In genomic region chr4:95270389-95270788, GRCm38 (mm10) we compare ENCODE assay signal across 32 mouse cellular contexts.
DNase-seq lines count a peak whose midpoint lies in the region; ATAC-seq and TF ChIP-seq lines count a peak whose summit lies in the region.
"Had no signal": no experiment of that assay in that cellular context is flagged by ENCODE, and none has a peak within 500 bp of the region (broad histone marks: within the 10 kb centered on the region; RNA-seq: fewer than 3 reads in every experiment).

No protein-coding gene starts in this region.

- TF ChIP-seq CTCF in MEL (IDR thresholded peaks at IDR 0.05 in 2 of 3, conservative IDR thresholded peaks at IDR 0.05 in 1 of 3; ENCODE audit: control insufficient read depth in 1 of 3, insufficient read depth in 1 of 3, low read depth in 2 of 3, low read length in 3 of 3, poor library complexity in 1 of 3, severe bottlenecking in 1 of 3), result no peak

- no peak overlapping the region for H3K4me3 ChIP-seq in MEL (ENCODE audit: control insufficient read depth in 1 of 2, insufficient read depth in 1 of 2, low read depth in 2 of 2, low read length in 2 of 2)
- peak overlapping the region; percentile 31 for H3K4me3 ChIP-seq in megakaryocyte, embryonic 14.5 days (replicated peaks)
- H3K4me3 ChIP-seq in forebrain, embryonic 14.5 days (ENCODE audit: low read depth, low read length), result no peak overlapping the region
- H3K4me3 ChIP-seq in midbrain, embryonic 16.5 days (ENCODE audit: low read depth, low read length), result no peak overlapping the region
- H3K4me3 ChIP-seq in kidney, embryonic 14.5 days (ENCODE audit: low read length), result no peak overlapping the region
- H3K4me3 ChIP-seq: embryonic facial prominence, embryonic 13.5 days; forebrain, embryonic 10.5 days; gastrocnemius, adult 2 months; heart, embryonic 13.5 days; left cerebral cortex, adult 2 months; limb, embryonic 13.5 days; lung, embryonic 15.5 days had no signal

- no peak for TF ChIP-seq EP300 in MEL (IDR thresholded peaks at IDR 0.05; ENCODE audit: low read depth in 1 of 2, low read length in 2 of 2)

- H3K27ac ChIP-seq in MEL (ENCODE audit: control insufficient read depth, low read depth, low read length), result no peak overlapping the region
- H3K27ac ChIP-seq in forebrain, embryonic 14.5 days (ENCODE audit: low read depth, low read length), result no peak overlapping the region
- no peak overlapping the region for H3K27ac ChIP-seq in midbrain, embryonic 16.5 days (ENCODE audit: low read length)
- no peak overlapping the region for H3K27ac ChIP-seq in kidney, embryonic 14.5 days (ENCODE audit: low read depth, low read length)
- H3K27ac ChIP-seq: embryonic facial prominence, embryonic 13.5 days; forebrain, embryonic 10.5 days; gastrocnemius, adult 2 months; heart, embryonic 13.5 days; hindbrain, embryonic 14.5 days; left cerebral cortex, adult 2 months; limb, embryonic 13.5 days; lung, embryonic 15.5 days had no signal

- ATAC-seq in granulocyte monocyte progenitor cell, adult 5-6 weeks (replicated peaks; ENCODE audit: poor library complexity, severe bottlenecking), result peak; percentile 88
- ATAC-seq in forebrain, embryonic 14.5 days, result no peak
- ATAC-seq in midbrain, embryonic 16.5 days, result no peak
- ATAC-seq in kidney, embryonic 14.5 days (ENCODE audit: low FRiP score, low TSS enrichment), result no peak
- ATAC-seq: forebrain, embryonic 16.5 days; intestine, embryonic 16.5 days had no signal

- TF ChIP-seq RAD21 in MEL (IDR thresholded peaks at IDR 0.05; ENCODE audit: low read depth, low read length), result no peak

- H3K79me2 ChIP-seq in MEL (ENCODE audit: control insufficient read depth, insufficient read depth, low read length, poor library complexity), result no peaks in the 10 kb centered on the region

- 86% methylated on average over 1 of the region's 1 CpGs for WGBS in forebrain, embryonic 14.5 days
- 75% methylated on average over 1 of the region's 1 CpGs for WGBS in midbrain, embryonic 16.5 days
- WGBS in kidney, embryonic 14.5 days, result 67% methylated on average over 1 of the region's 1 CpGs

- no peak for TF ChIP-seq POLR2A in MEL (IDR thresholded peaks at IDR 0.05; ENCODE audit: control insufficient read depth in 1 of 2, insufficient read depth in 1 of 2, low read depth in 1 of 2, low read length in 2 of 2, poor library complexity in 1 of 2)

- no peak overlapping the region for H3K9ac ChIP-seq in MEL (ENCODE audit: control insufficient read depth, low read depth, low read length, poor library complexity, severe bottlenecking)
- H3K9ac ChIP-seq in forebrain, embryonic 14.5 days (ENCODE audit: low read length), result no peak overlapping the region
- no peak overlapping the region for H3K9ac ChIP-seq in midbrain, embryonic 16.5 days (ENCODE audit: low read depth, low read length)
- H3K9ac ChIP-seq in kidney, embryonic 14.5 days (ENCODE audit: low read depth, low read length), result no peak overlapping the region
- H3K9ac ChIP-seq: embryonic facial prominence, embryonic 13.5 days; heart, embryonic 13.5 days; hindbrain, embryonic 14.5 days; limb, embryonic 13.5 days; lung, embryonic 15.5 days had no signal

- H3K36me3 ChIP-seq in MEL (ENCODE audit: control insufficient read depth in 1 of 2, insufficient read depth in 2 of 2, low read length in 2 of 2), result no peaks in the 10 kb centered on the region
- no peaks in the 10 kb centered on the region for H3K36me3 ChIP-seq in megakaryocyte, embryonic 14.5 days (replicated peaks; ENCODE audit: low read length)
- no peaks in the 10 kb centered on the region for H3K36me3 ChIP-seq in forebrain, embryonic 14.5 days (ENCODE audit: control insufficient read depth, insufficient read depth, low read length)
- no peaks in the 10 kb centered on the region for H3K36me3 ChIP-seq in midbrain, embryonic 16.5 days (ENCODE audit: control insufficient read depth, insufficient read depth, low read length)
- no peaks in the 10 kb centered on the region for H3K36me3 ChIP-seq in kidney, embryonic 14.5 days (ENCODE audit: control insufficient read depth, insufficient read depth, low read length)
- H3K36me3 ChIP-seq: embryonic facial prominence, embryonic 13.5 days; forebrain, embryonic 10.5 days; heart, embryonic 13.5 days; limb, embryonic 13.5 days; lung, embryonic 15.5 days had no signal

- peak; percentile 10 for DNase-seq in CD4-positive, CD25-positive, alpha-beta regulatory T cell, adult 2 months (ENCODE audit: low read depth, low spot score)
- DNase-seq in MEL (ENCODE audit: low read depth, low spot score), result peak; percentile 6
- no peak for DNase-seq in forebrain, embryonic 14.5 days (ENCODE audit: low spot score)
- DNase-seq: adrenal gland, adult 2 months; B cell, adult 2 months; cerebellum, adult 11 months; cerebellum, adult 9-10 months; cerebellum, postnatal 36 days; gastrocnemius, adult 2 months; gastrocnemius, postnatal 36 days; heart, postnatal 10 days; kidney, adult 9 months; kidney, postnatal 14 days; midbrain, embryonic 14.5 days; right cerebral cortex, adult 18-20 months; right cerebral cortex, postnatal 4 days; thymus, adult 2 months; thymus, postnatal 36 days had no signal

- no peaks in the 10 kb centered on the region for H3K9me3 ChIP-seq in MEL (replicated peaks; ENCODE audit: insufficient read depth, low read length)
- H3K9me3 ChIP-seq in megakaryocyte, embryonic 14.5 days, result no peaks in the 10 kb centered on the region
- no peaks in the 10 kb centered on the region for H3K9me3 ChIP-seq in forebrain, embryonic 14.5 days (replicated peaks; ENCODE audit: control insufficient read depth, low read length)
- no peaks in the 10 kb centered on the region for H3K9me3 ChIP-seq in midbrain, embryonic 16.5 days (replicated peaks; ENCODE audit: control insufficient read depth, low read length, poor library complexity, severe bottlenecking)
- H3K9me3 ChIP-seq in kidney, embryonic 14.5 days (ENCODE audit: control insufficient read depth, low read length), result no peaks in the 10 kb centered on the region
- H3K9me3 ChIP-seq: embryonic facial prominence, embryonic 13.5 days; forebrain, embryonic 10.5 days; heart, embryonic 13.5 days; limb, embryonic 13.5 days; lung, embryonic 15.5 days had no signal

- no peaks in the 10 kb centered on the region for H3K27me3 ChIP-seq in MEL (ENCODE audit: control insufficient read depth in 1 of 2, insufficient read depth in 2 of 2, low read length in 2 of 2)
- no peaks in the 10 kb centered on the region for H3K27me3 ChIP-seq in megakaryocyte, embryonic 14.5 days (replicated peaks)
- H3K27me3 ChIP-seq in forebrain, embryonic 14.5 days (replicated peaks; ENCODE audit: control insufficient read depth, insufficient read depth, low read length), result no peaks in the 10 kb centered on the region
- no peaks in the 10 kb centered on the region for H3K27me3 ChIP-seq in midbrain, embryonic 16.5 days (ENCODE audit: control insufficient read depth, insufficient read depth, low read depth, low read length)
- H3K27me3 ChIP-seq in kidney, embryonic 14.5 days (ENCODE audit: control insufficient read depth, insufficient read depth, low read length), result no peaks in the 10 kb centered on the region
- H3K27me3 ChIP-seq: embryonic facial prominence, embryonic 13.5 days; heart, embryonic 13.5 days; limb, embryonic 13.5 days; lung, embryonic 15.5 days had no signal

- no peak overlapping the region for H3K4me2 ChIP-seq in forebrain, embryonic 14.5 days (ENCODE audit: low read length)
- no peak overlapping the region for H3K4me2 ChIP-seq in midbrain, embryonic 16.5 days (ENCODE audit: low read length)
- no peak overlapping the region for H3K4me2 ChIP-seq in kidney, embryonic 14.5 days (replicated peaks; ENCODE audit: low read depth, low read length)
- H3K4me2 ChIP-seq: embryonic facial prominence, embryonic 13.5 days; heart, embryonic 13.5 days; hindbrain, embryonic 14.5 days; limb, embryonic 13.5 days; liver, embryonic 11.5 days; lung, embryonic 15.5 days had no signal

- no peaks in the 10 kb centered on the region for H3K4me1 ChIP-seq in MEL (ENCODE audit: control insufficient read depth in 1 of 2, insufficient read depth in 2 of 2, low read length in 2 of 2)
- H3K4me1 ChIP-seq in megakaryocyte, embryonic 14.5 days, result peaks cover 43% of the 10 kb centered on the region
- H3K4me1 ChIP-seq in forebrain, embryonic 14.5 days (ENCODE audit: control insufficient read depth, insufficient read depth, low read length), result no peaks in the 10 kb centered on the region
- H3K4me1 ChIP-seq in midbrain, embryonic 16.5 days (ENCODE audit: control insufficient read depth, insufficient read depth, low read length), result no peaks in the 10 kb centered on the region
- no peaks in the 10 kb centered on the region for H3K4me1 ChIP-seq in kidney, embryonic 14.5 days (ENCODE audit: control insufficient read depth, insufficient read depth, low read length)
- H3K4me1 ChIP-seq: embryonic facial prominence, embryonic 13.5 days; forebrain, embryonic 10.5 days; heart, embryonic 13.5 days; limb, embryonic 13.5 days had no signal

TF ChIP-seq in MEL, 35 proteins besides CTCF, POLR2A, EP300 and RAD21:
- TF ChIP-seq MAZ (IDR thresholded peaks at IDR 0.05; ENCODE audit: low read depth, low read length) (no peak), ZNF384 (IDR thresholded peaks at IDR 0.05; ENCODE audit: low read depth, low read length) (0 out of 2 replicates have a peak, but pooled peaks have one; percentile 18)
